Mouse (Mus musculus): Measurements from ENCODE around the gene Gpsm2. TPM values are rescaled to one million over a fixed set of nuclear protein-coding genes. Genes with fewer than 3 reads are reported as not detected.
"Not testable (repeated sequence)": the region's sequence is repeated elsewhere in the genome, so short reads cannot be mapped to it uniquely, and the experiment has no call there.

Gpsm2 gene
- polyA plus RNA-seq, 1 experiment from 2014 or later = 33.7 TPM

GRCm38 (mm10) chr3:108689015-108689441 lies 33.1 kb downstream of the Gpsm2 start:
- H3K9ac ChIP-seq (replicated peaks; ENCODE audit: low read depth, low read length) = no peak overlapping the region
- 44% methylated on average over 6 of the region's 6 CpGs for WGBS
- H3K9me3 ChIP-seq (ENCODE audit: control insufficient read depth, low read length) = no peaks in the 10 kb centered on the region
- ATAC-seq = peak; percentile 38; the same call in 1 of the 2 replicates
- H3K4me3 ChIP-seq (replicated peaks; ENCODE audit: low read length) = no peak overlapping the region
- H3K27me3 ChIP-seq (replicated peaks; ENCODE audit: control insufficient read depth, insufficient read depth, low read length) = no peaks in the 10 kb centered on the region
- no peak overlapping the region for H3K27ac ChIP-seq (ENCODE audit: low read length)
- no peaks in the 10 kb centered on the region for H3K36me3 ChIP-seq (ENCODE audit: control insufficient read depth, insufficient read depth)
- no peaks in the 10 kb centered on the region; the same call in 1 of the 2 replicates for H3K4me1 ChIP-seq (replicated peaks; ENCODE audit: control insufficient read depth, insufficient read depth, low read length)
- H3K4me2 ChIP-seq (ENCODE audit: low read length) = no peak overlapping the region

DNA sequence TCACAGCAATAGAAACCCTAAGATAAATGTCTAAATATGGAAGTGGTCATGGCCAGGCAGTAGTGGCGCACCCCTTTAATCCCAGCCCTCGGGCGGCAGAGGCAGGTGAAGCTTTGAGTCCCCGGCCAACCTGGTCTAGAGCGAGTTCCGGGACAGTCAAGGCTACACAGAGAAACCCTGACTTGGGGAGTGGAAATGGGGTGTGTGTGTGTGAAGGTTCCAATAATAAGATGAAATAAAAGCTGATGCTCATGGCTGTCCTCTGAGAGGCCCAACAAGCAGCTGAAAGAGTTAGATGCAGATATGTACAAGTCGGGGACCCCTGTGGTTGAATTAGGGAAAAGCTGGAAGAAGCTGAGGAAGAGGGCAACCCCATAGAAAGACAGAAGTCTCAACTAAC lies 36.4 kb downstream of the Gpsm2 start:
- no peak for ATAC-seq
- peaks cover 11% of the 10 kb centered on the region; the same call in 1 of the 2 replicates for H3K36me3 ChIP-seq (ENCODE audit: control insufficient read depth, insufficient read depth)

DNA sequence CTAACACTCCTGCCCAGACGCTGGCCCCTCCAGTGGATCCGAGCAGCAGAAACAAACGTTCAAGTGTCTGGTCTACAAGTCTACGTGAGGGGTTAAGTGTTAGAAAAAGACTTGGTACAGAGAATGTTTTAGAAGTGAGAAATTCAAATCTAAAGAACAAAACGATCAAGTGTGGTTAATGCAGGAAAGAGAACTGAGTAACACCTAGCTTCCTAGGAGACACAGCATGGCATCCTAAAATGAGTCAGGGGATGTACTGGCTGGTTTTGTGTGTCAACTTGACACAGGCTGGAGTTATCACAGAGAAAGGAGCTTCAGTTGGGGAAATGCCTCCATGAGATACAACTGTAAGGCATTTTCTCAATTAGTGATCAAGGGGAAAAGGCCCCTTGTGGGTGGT lies 38.5 kb downstream of the Gpsm2 start:
- not testable (repeated sequence) for ATAC-seq; H3K27me3 ChIP-seq (replicated peaks; ENCODE audit: control insufficient read depth, insufficient read depth, low read length); H3K4me1 ChIP-seq (replicated peaks; ENCODE audit: control insufficient read depth, insufficient read depth, low read length); H3K4me2 ChIP-seq (ENCODE audit: low read length); H3K9me3 ChIP-seq (ENCODE audit: control insufficient read depth, low read length); H3K4me3 ChIP-seq (replicated peaks; ENCODE audit: low read length); H3K9ac ChIP-seq (replicated peaks; ENCODE audit: low read depth, low read length); H3K27ac ChIP-seq (ENCODE audit: low read length)
- H3K36me3 ChIP-seq (ENCODE audit: control insufficient read depth, insufficient read depth) = peaks cover 16% of the 10 kb centered on the region
- 91% methylated on average over 5 of the region's 5 CpGs for WGBS

More for the DNA sequence above, 36.4 kb downstream of the Gpsm2 start:
- Histone ChIP-seq H3K27ac (ENCODE audit: low read length) (no peak overlapping the region), H3K9ac (replicated peaks; ENCODE audit: low read depth, low read length) (no peak overlapping the region), H3K27me3 (replicated peaks; ENCODE audit: control insufficient read depth, insufficient read depth, low read length) (no peaks in the 10 kb centered on the region), H3K4me2 (ENCODE audit: low read length) (no peak overlapping the region), H3K4me1 (replicated peaks; ENCODE audit: control insufficient read depth, insufficient read depth, low read length) (no peaks in the 10 kb centered on the region; the same call in 1 of the 2 replicates), H3K4me3 (replicated peaks; ENCODE audit: low read length) (no peak overlapping the region), H3K9me3 (ENCODE audit: control insufficient read depth, low read length) (no peaks in the 10 kb centered on the region)
- 96% methylated on average over 7 of the region's 7 CpGs for WGBS

DNA sequence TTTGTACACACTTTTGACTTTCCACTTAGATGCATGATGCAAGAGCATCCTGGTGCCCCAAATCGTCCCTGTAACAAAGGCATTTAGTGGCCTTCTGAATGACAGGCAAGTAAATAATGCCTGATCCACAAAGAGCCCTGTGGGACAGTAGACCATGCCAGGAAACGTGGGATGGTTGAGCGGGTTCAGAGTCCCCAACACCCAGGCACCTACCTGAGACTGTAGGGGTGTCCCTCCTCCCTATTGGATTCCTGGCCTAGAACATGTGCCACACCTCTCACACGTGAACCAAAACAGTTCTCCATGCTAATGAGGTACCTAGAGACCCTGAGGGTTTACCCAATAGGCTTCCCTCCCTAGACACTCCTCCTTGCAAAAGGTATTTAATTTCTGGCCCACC lies 41.1 kb downstream of the Gpsm2 start:
- Histone ChIP-seq H3K9ac (replicated peaks; ENCODE audit: low read depth, low read length) (no peak overlapping the region), H3K4me1 (replicated peaks; ENCODE audit: control insufficient read depth, insufficient read depth, low read length) (no peaks in the 10 kb centered on the region), H3K27me3 (replicated peaks; ENCODE audit: control insufficient read depth, insufficient read depth, low read length) (no peaks in the 10 kb centered on the region), H3K27ac (ENCODE audit: low read length) (no peak overlapping the region), H3K4me2 (ENCODE audit: low read length) (no peak overlapping the region), H3K9me3 (ENCODE audit: control insufficient read depth, low read length) (no peaks in the 10 kb centered on the region), H3K4me3 (replicated peaks; ENCODE audit: low read length) (no peak overlapping the region), H3K36me3 (ENCODE audit: control insufficient read depth, insufficient read depth) (peaks cover 37% of the 10 kb centered on the region)
- ATAC-seq = no peak
- WGBS = 71% methylated on average over 4 of the region's 4 CpGs

- Histone ChIP-seq H3K9ac (replicated peaks; ENCODE audit: low read depth, low read length) (no peak overlapping the region), H3K4me3 (replicated peaks; ENCODE audit: low read length) (no peak overlapping the region), H3K27ac (ENCODE audit: low read length) (no peak overlapping the region), H3K4me1 (replicated peaks; ENCODE audit: control insufficient read depth, insufficient read depth, low read length) (no peaks in the 10 kb centered on the region), H3K36me3 (ENCODE audit: control insufficient read depth, insufficient read depth) (peaks cover 48% of the 10 kb centered on the region), H3K4me2 (ENCODE audit: low read length) (no peak overlapping the region), H3K9me3 (ENCODE audit: control insufficient read depth, low read length) (no peaks in the 10 kb centered on the region), H3K27me3 (replicated peaks; ENCODE audit: control insufficient read depth, insufficient read depth, low read length) (no peaks in the 10 kb centered on the region)
- WGBS = 52% methylated on average over 4 of the region's 4 CpGs
- 0 out of 2 replicates have a peak, but pooled peaks have one; percentile 36 for ATAC-seq
These were observed 45.5 kb downstream of the Gpsm2 start for GRCm38 (mm10) chr3:108676616-108677015.

DNA sequence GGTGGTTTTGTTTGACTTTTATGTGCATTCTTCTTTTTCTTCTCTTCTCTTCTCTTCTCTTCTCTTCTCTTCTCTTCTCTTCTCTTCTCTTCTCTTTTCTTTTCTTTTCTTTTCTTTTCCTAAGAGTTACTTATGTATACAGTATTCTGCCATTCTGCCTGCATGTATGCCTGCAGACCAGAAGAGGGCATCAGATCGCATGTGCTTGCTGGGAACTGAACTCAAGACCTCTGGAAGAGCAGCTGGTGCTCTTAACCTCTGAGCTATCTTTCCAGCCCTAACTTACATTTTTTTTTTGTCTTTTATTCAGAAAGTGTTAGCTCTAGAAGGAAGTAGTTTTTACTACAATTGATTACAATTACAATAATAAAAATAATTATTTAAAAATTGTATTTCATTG lies 61.2 kb downstream of the Gpsm2 start:
- no peaks in the 10 kb centered on the region for H3K9me3 ChIP-seq (ENCODE audit: control insufficient read depth, low read length)
- no peak for ATAC-seq
- no peak overlapping the region for H3K27ac ChIP-seq (ENCODE audit: low read length)
- WGBS = 91% methylated on average over 1 of the region's 1 CpGs
- no peak overlapping the region for H3K9ac ChIP-seq (replicated peaks; ENCODE audit: low read depth, low read length)
- H3K4me3 ChIP-seq (replicated peaks; ENCODE audit: low read length) = no peak overlapping the region
- H3K27me3 ChIP-seq (replicated peaks; ENCODE audit: control insufficient read depth, insufficient read depth, low read length) = no peaks in the 10 kb centered on the region
- no peak overlapping the region for H3K4me2 ChIP-seq (ENCODE audit: low read length)
- H3K4me1 ChIP-seq (replicated peaks; ENCODE audit: control insufficient read depth, insufficient read depth, low read length) = no peaks in the 10 kb centered on the region
- peaks cover 13% of the 10 kb centered on the region for H3K36me3 ChIP-seq (ENCODE audit: control insufficient read depth, insufficient read depth)

- peaks cover 10% of the 10 kb centered on the region for H3K4me1 ChIP-seq (replicated peaks; ENCODE audit: control insufficient read depth, insufficient read depth, low read length)
These were observed 63.5 kb downstream of the Gpsm2 start for GRCm38 (mm10) chr3:108658612-108659011.

GRCm38 (mm10) chr3:108655486-108655885 lies 66.6 kb downstream of the Gpsm2 start:
- Histone ChIP-seq H3K4me1 (replicated peaks; ENCODE audit: control insufficient read depth, insufficient read depth, low read length) (peaks cover 10% of the 10 kb centered on the region), H3K4me3 (replicated peaks; ENCODE audit: low read length) (no peak overlapping the region), H3K9me3 (ENCODE audit: control insufficient read depth, low read length) (no peaks in the 10 kb centered on the region), H3K4me2 (ENCODE audit: low read length) (no peak overlapping the region), H3K27ac (ENCODE audit: low read length) (no peak overlapping the region), H3K9ac (replicated peaks; ENCODE audit: low read depth, low read length) (no peak overlapping the region), H3K27me3 (replicated peaks; ENCODE audit: control insufficient read depth, insufficient read depth, low read length) (no peaks in the 10 kb centered on the region), H3K36me3 (ENCODE audit: control insufficient read depth, insufficient read depth) (no peaks in the 10 kb centered on the region)
- ATAC-seq = no peak
- WGBS = 76% methylated on average over 7 of the region's 7 CpGs

More at GRCm38 (mm10) chr3:108658612-108659011, 63.5 kb downstream of the Gpsm2 start:
- no peak overlapping the region for H3K4me3 ChIP-seq (replicated peaks; ENCODE audit: low read length)
- no peak overlapping the region for H3K9ac ChIP-seq (replicated peaks; ENCODE audit: low read depth, low read length)
- peaks cover 8% of the 10 kb centered on the region for H3K36me3 ChIP-seq (ENCODE audit: control insufficient read depth, insufficient read depth)
- H3K27me3 ChIP-seq (replicated peaks; ENCODE audit: control insufficient read depth, insufficient read depth, low read length) = no peaks in the 10 kb centered on the region
- H3K9me3 ChIP-seq (ENCODE audit: control insufficient read depth, low read length) = no peaks in the 10 kb centered on the region
- no peak overlapping the region for H3K4me2 ChIP-seq (ENCODE audit: low read length)
- 93% methylated on average over 9 of the region's 9 CpGs for WGBS
- H3K27ac ChIP-seq (ENCODE audit: low read length) = no peak overlapping the region
- no peak for ATAC-seq

GRCm38 (mm10) chr3:108654566-108654965 lies 67.5 kb downstream of the Gpsm2 start:
- peak overlapping the region; percentile 74 for H3K4me2 ChIP-seq (ENCODE audit: low read length)
- WGBS = 28% methylated on average over 14 of the region's 14 CpGs
- peak overlapping the region; percentile 85 for H3K9ac ChIP-seq (replicated peaks; ENCODE audit: low read depth, low read length)
- no peaks in the 10 kb centered on the region for H3K27me3 ChIP-seq (replicated peaks; ENCODE audit: control insufficient read depth, insufficient read depth, low read length)
- H3K9me3 ChIP-seq (ENCODE audit: control insufficient read depth, low read length) = no peaks in the 10 kb centered on the region
- no peak for ATAC-seq
- peak overlapping the region; percentile 87 for H3K4me3 ChIP-seq (replicated peaks; ENCODE audit: low read length)
- no peak overlapping the region; the same call in 1 of the 2 replicates for H3K27ac ChIP-seq (ENCODE audit: low read length)
- peaks cover 10% of the 10 kb centered on the region for H3K4me1 ChIP-seq (replicated peaks; ENCODE audit: control insufficient read depth, insufficient read depth, low read length)
- H3K36me3 ChIP-seq (ENCODE audit: control insufficient read depth, insufficient read depth) = no peaks in the 10 kb centered on the region
